Mouse (Mus musculus) left cerebral cortex, postnatal 10 days (tissue): ENCODE data around the gene Snrpa. TPM values are rescaled to one million over a fixed set of nuclear protein-coding genes. Genes with fewer than 3 reads are reported as not detected.

Experiments used
- DNase-seq, 2 experiments: peaks; one replicate each; pipeline ENCODE4 v3.0.0; 2021 to 2022; ENCODE audit warnings: low spot score in 2 of 2, mixed read lengths in 1 of 2; ENCODE audit errors: extremely low spot score in 1 of 2
- intact Hi-C: fragments of 180-260 bp; cut with DNase I; formaldehyde crosslinking; loops from one replicate; pipeline ENCODE4 v1.15.1; 2025
- total RNA-seq, 2 experiments: library from RNA; stranded (reverse); gene quantifications; 2 replicates each; pipeline ENCODE4 v1.2.3; 2021

Gene Snrpa
- total RNA-seq, 2 experiments from 2014 or later = 83.9 to 84.3 TPM

- intact Hi-C loops = no loop called here
- peak in 1 of 2 experiments; percentile 42 for DNase-seq
Measured at GRCm38 (mm10) chr7:27174496-27174895, 21.6 kb downstream of the Snrpa start.

- intact Hi-C loops = no loop called here
- no peak for DNase-seq
Measured at GRCm38 (mm10) chr7:27170981-27171380, 25.1 kb downstream of the Snrpa start.

- intact Hi-C loops = no loop called here
Measured at GRCm38 (mm10) chr7:27168371-27168770, 27.7 kb downstream of the Snrpa start.

GRCm38 (mm10) chr7:27167475-27168094 is 28.5 kb downstream of the Snrpa start:
- intact Hi-C loops = no loop called here
- DNase-seq = no peak

More at GRCm38 (mm10) chr7:27168371-27168770, 27.7 kb downstream of the Snrpa start:
- DNase-seq = peak in 1 of 2 experiments; percentile 38

- DNase-seq = peak; percentile 93 to 97
- intact Hi-C loops = no loop called here
Measured at GRCm38 (mm10) chr7:27166614-27167474, 29.2 kb downstream of the Snrpa start, which contains the start of gene Egln2. TSS of gene Egln2 (minus strand) at chr7:27166802.

GRCm38 (mm10) chr7:27166229-27166613 is 29.9 kb downstream of the Snrpa start:
- DNase-seq = peak; percentile 63 to 93
- intact Hi-C loops = no loop called here

- intact Hi-C loops = no loop called here
- no peak for DNase-seq
Measured at GRCm38 (mm10) chr7:27165696-27166095, 30.4 kb downstream of the Snrpa start.

GRCm38 (mm10) chr7:27165007-27165655 is 30.9 kb downstream of the Snrpa start:
- DNase-seq = peak in 1 of 2 experiments; percentile 60
- intact Hi-C loops = no loop called here

- DNase-seq = peak in 1 of 2 experiments; percentile 64
- intact Hi-C loops = no loop called here
Measured at GRCm38 (mm10) chr7:27164112-27164947, 31.7 kb downstream of the Snrpa start.

GRCm38 (mm10) chr7:27163450-27163805 is 32.6 kb downstream of the Snrpa start:
- DNase-seq = peak in 1 of 2 experiments; percentile 46
- intact Hi-C loops = no loop called here

GRCm38 (mm10) chr7:27162780-27163449 is 33.2 kb downstream of the Snrpa start:
- intact Hi-C loops = no loop called here
- no peak for DNase-seq

- intact Hi-C loops = no loop called here
- DNase-seq = no peak
Measured at GRCm38 (mm10) chr7:27161744-27162143, 34.3 kb downstream of the Snrpa start.

GRCm38 (mm10) chr7:27160921-27161320 is 35.1 kb downstream of the Snrpa start:
- DNase-seq = no peak
- intact Hi-C loops = no loop called here

- intact Hi-C loops = no loop called here
- peak; percentile 89 to 93 for DNase-seq
Measured at GRCm38 (mm10) chr7:27159882-27160281, 36.2 kb downstream of the Snrpa start.

GRCm38 (mm10) chr7:27159256-27159655 is 36.8 kb downstream of the Snrpa start:
- DNase-seq = no peak

GRCm38 (mm10) chr7:27158171-27158570 is 37.9 kb downstream of the Snrpa start:
- intact Hi-C loops = no loop called here
- no peak for DNase-seq

More at GRCm38 (mm10) chr7:27159256-27159655, 36.8 kb downstream of the Snrpa start:
- intact Hi-C loops = no loop called here

GRCm38 (mm10) chr7:27156005-27156404 is 40.1 kb downstream of the Snrpa start:
- DNase-seq = no peak
- intact Hi-C loops = no loop called here

- DNase-seq = peak in 1 of 2 experiments; percentile 80
- intact Hi-C loops = no loop called here
Measured at GRCm38 (mm10) chr7:27153205-27153764, 42.8 kb downstream of the Snrpa start, which contains the start of gene Cyp2t4. TSS of gene Cyp2t4 (plus strand) at chr7:27153714.
